Mouse (Mus musculus) cerebellum, adult (tissue): ENCODE results near the gene Pwp1.
"Not testable (repeated sequence)": the region's sequence is repeated elsewhere in the genome, so short reads cannot be mapped to it uniquely, and the experiment has no call there.

ENCODE experiments used
- ATAC-seq: cut with Nextera tagmentation; 2 replicates; pipeline ENCODE4 v1.9.2; 2017; ENCODE audit warnings: mild to moderate bottlenecking, moderate library complexity, mixed read lengths; ENCODE audit not compliant: insufficient number of reproducible peaks, low FRiP score, low TSS enrichment

Gene Pwp1

GRCm38 (mm10) chr10:85829085-85829853, at the start of gene Pwp1:
Pwp1 (plus strand) TSS chr10:85829494.
- ATAC-seq, result peak; percentile 92

- not testable (repeated sequence) for ATAC-seq
Observed at GRCm38 (mm10) chr10:85822143-85822696, 7.1 kb upstream of the Pwp1 start.

- ATAC-seq, result not testable (repeated sequence)
Observed at GRCm38 (mm10) chr10:85823752-85824151, 5.5 kb upstream of the Pwp1 start.

- ATAC-seq, result not testable (repeated sequence)
Observed at GRCm38 (mm10) chr10:85828722-85829084, 591 bp upstream of the Pwp1 start.

GRCm38 (mm10) chr10:85846105-85846862, 17.0 kb downstream of the Pwp1 start:
- no peak for ATAC-seq

- peak; percentile 89 for ATAC-seq
Observed at GRCm38 (mm10) chr10:85871698-85872478, 42.6 kb downstream of the Pwp1 start.

GRCm38 (mm10) chr10:85872479-85872773, 43.1 kb downstream of the Pwp1 start:
- ATAC-seq, result no peak

- ATAC-seq, result no peak
Observed at GRCm38 (mm10) chr10:85873861-85874544, 44.7 kb downstream of the Pwp1 start.

GRCm38 (mm10) chr10:85875812-85876211, 46.5 kb downstream of the Pwp1 start:
- ATAC-seq, result no peak

GRCm38 (mm10) chr10:85879886-85880486, 50.7 kb downstream of the Pwp1 start:
- ATAC-seq, result no peak

GRCm38 (mm10) chr10:85916498-85917309, 87.4 kb downstream of the Pwp1 start, which contains the start of gene Prdm4:
Prdm4 (minus strand) TSS chr10:85917142.
- ATAC-seq, result peak; percentile 99

- no peak for ATAC-seq
Observed at GRCm38 (mm10) chr10:85927676-85928445, 98.6 kb downstream of the Pwp1 start, which contains the start of gene Ascl4. Ascl4 (plus strand) TSS chr10:85927681.

- peak; percentile 94 for ATAC-seq
Observed at GRCm38 (mm10) chr10:85928499-85929207, 99.4 kb downstream of the Pwp1 start.

GRCm38 (mm10) chr10:85929208-85929591, 99.9 kb downstream of the Pwp1 start:
- no peak for ATAC-seq

GRCm38 (mm10) chr10:85929962-85930361, 100.7 kb downstream of the Pwp1 start:
- ATAC-seq, result no peak

- no peak for ATAC-seq
Observed at GRCm38 (mm10) chr10:85936280-85936965, 107.1 kb downstream of the Pwp1 start.
